ENCODE assay signal across 23 mouse cellular contexts in the genomic region with DNA sequence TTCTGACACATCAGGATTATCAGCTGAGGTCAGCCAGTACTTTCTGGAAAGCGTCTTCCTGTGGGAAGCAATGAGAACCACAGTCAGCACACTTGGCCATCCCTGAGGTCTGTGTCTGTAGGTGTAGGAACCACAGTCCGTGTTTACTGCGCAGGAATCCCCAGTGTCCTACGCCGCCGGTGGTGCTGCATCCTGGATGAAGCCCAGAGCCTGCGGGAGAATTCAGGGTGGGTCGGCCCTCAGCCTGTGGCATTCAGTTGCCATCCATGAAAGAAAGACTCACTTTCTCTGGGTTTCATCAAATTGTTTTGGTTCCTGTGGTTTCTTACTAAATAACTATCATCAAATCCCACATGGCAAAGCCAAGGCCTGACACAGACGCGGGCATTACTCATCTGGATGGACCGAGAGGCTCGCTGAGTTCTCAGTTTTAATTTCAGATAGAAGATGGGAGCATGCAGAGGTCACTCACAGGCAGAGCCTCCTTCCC. TPM values are rescaled to one million over a fixed set of nuclear protein-coding genes. Genes with fewer than 3 reads are reported as not detected.
A peak's percentile ranks its signal among the peaks of the same experiment; 100 is the strongest.
DNase-seq lines count a peak whose midpoint lies in the region; ATAC-seq and TF ChIP-seq lines count a peak whose summit lies in the region.
"Had no signal": no experiment of that assay in that cellular context is flagged by ENCODE, and none has a peak within 500 bp of the region (broad histone marks: within the 10 kb centered on the region; RNA-seq: fewer than 3 reads in every experiment).

No protein-coding gene starts in this region.

- H3K79me3 ChIP-seq in C2C12 (ENCODE audit: low read depth), result no peaks in the 10 kb centered on the region

- 67% methylated on average over 12 of the region's 12 CpGs for WGBS in embryonic facial prominence, embryonic 14.5 days
- 91% methylated on average over 12 of the region's 12 CpGs for WGBS in embryonic facial prominence, embryonic 10.5 days

- peaks cover 7% of the 10 kb centered on the region for H3K4me1 ChIP-seq in embryonic facial prominence, embryonic 14.5 days (ENCODE audit: control insufficient read depth, insufficient read depth, low read length)
- peaks cover 14% of the 10 kb centered on the region for H3K4me1 ChIP-seq in embryonic facial prominence, embryonic 10.5 days
- H3K4me1 ChIP-seq: forebrain, embryonic 12.5 days; hindbrain, embryonic 13.5 days had no signal

- H3K79me2 ChIP-seq in C2C12 (ENCODE audit: control insufficient read depth, insufficient read depth), result no peaks in the 10 kb centered on the region
- no peaks in the 10 kb centered on the region for H3K79me2 ChIP-seq in myocyte (ENCODE audit: control insufficient read depth, insufficient read depth)

- no peak overlapping the region for H3K4me3 ChIP-seq in embryonic facial prominence, embryonic 14.5 days (ENCODE audit: low read depth, low read length)
- no peak overlapping the region for H3K4me3 ChIP-seq in embryonic facial prominence, embryonic 10.5 days
- no peak overlapping the region for H3K4me3 ChIP-seq in C2C12 (ENCODE audit: insufficient read depth, poor library complexity, severe bottlenecking)
- H3K4me3 ChIP-seq in myocyte, result no peak overlapping the region
- H3K4me3 ChIP-seq: embryonic facial prominence, embryonic 13.5 days; forebrain, embryonic 12.5 days; gastrocnemius, adult 2 months; heart, embryonic 10.5 days; hindbrain, embryonic 13.5 days had no signal

- no peak overlapping the region for H3K4me2 ChIP-seq in embryonic facial prominence, embryonic 14.5 days (ENCODE audit: low read depth, low read length)
- H3K4me2 ChIP-seq in myocyte (ENCODE audit: low read depth), result peak overlapping the region; percentile 55
- H3K4me2 ChIP-seq: embryonic facial prominence, embryonic 13.5 days; forebrain, embryonic 12.5 days; hindbrain, embryonic 13.5 days had no signal

- no peak; the same call in 1 of the 2 replicates for ATAC-seq in embryonic facial prominence, embryonic 14.5 days (ENCODE audit: low read depth)
- peak; percentile 93 for ATAC-seq in Patski
- ATAC-seq: forebrain, postnatal 0 days; hindbrain, postnatal 0 days had no signal

- no peaks in the 10 kb centered on the region for H3K36me3 ChIP-seq in embryonic facial prominence, embryonic 14.5 days (ENCODE audit: control insufficient read depth, insufficient read depth, low read length)
- H3K36me3 ChIP-seq in embryonic facial prominence, embryonic 10.5 days (replicated peaks), result no peaks in the 10 kb centered on the region
- H3K36me3 ChIP-seq in C2C12 (ENCODE audit: control insufficient read depth, insufficient read depth) (no peaks in the 10 kb centered on the region), myocyte (ENCODE audit: control insufficient read depth, insufficient read depth) (no peaks in the 10 kb centered on the region)
- H3K36me3 ChIP-seq: embryonic facial prominence, embryonic 13.5 days; forebrain, embryonic 12.5 days; G1E; heart, embryonic 10.5 days; hindbrain, embryonic 13.5 days had no signal

- no peaks in the 10 kb centered on the region for H3K9me3 ChIP-seq in embryonic facial prominence, embryonic 14.5 days (ENCODE audit: control insufficient read depth, low read length)
- no peaks in the 10 kb centered on the region for H3K9me3 ChIP-seq in embryonic facial prominence, embryonic 10.5 days
- H3K9me3 ChIP-seq: embryonic facial prominence, embryonic 13.5 days; forebrain, embryonic 12.5 days; heart, embryonic 10.5 days; hindbrain, embryonic 13.5 days had no signal

- H3K9ac ChIP-seq in embryonic facial prominence, embryonic 14.5 days (ENCODE audit: low read depth, low read length), result no peak overlapping the region
- H3K9ac ChIP-seq: embryonic facial prominence, embryonic 13.5 days; forebrain, embryonic 12.5 days; forebrain, postnatal 0 days; hindbrain, embryonic 13.5 days had no signal

- H3K27ac ChIP-seq in embryonic facial prominence, embryonic 14.5 days (replicated peaks; ENCODE audit: low read depth, low read length), result no peak overlapping the region
- no peak overlapping the region for H3K27ac ChIP-seq in embryonic facial prominence, embryonic 10.5 days (replicated peaks)
- H3K27ac ChIP-seq: embryonic facial prominence, embryonic 13.5 days; forebrain, embryonic 12.5 days; gastrocnemius, adult 2 months; heart, embryonic 10.5 days; hindbrain, embryonic 13.5 days; hindbrain, postnatal 0 days had no signal

- POLR2A ChIA-PET in Patski (lab: Charles Lee), result no interaction called here

- TF ChIP-seq POLR2A in myocyte (IDR thresholded peaks at IDR 0.05; ENCODE audit: insufficient read length, low read depth), result peak; percentile 18

- no peak for TF ChIP-seq CTCF in C2C12 (IDR thresholded peaks at IDR 0.05; ENCODE audit: control insufficient read depth, insufficient read depth, insufficient read length)
- no peak for TF ChIP-seq CTCF in Patski (IDR thresholded peaks at IDR 0.05)

- peak; percentile 43 for DNase-seq in embryonic facial prominence, embryonic 14.5 days (ENCODE audit: low spot score)
- DNase-seq in embryonic facial prominence, embryonic 10.5 days (ENCODE audit: low spot score), result no peak
- DNase-seq in Patski (ENCODE audit: low read depth, low spot score), result peak; percentile 85
- DNase-seq in left cerebral cortex, postnatal 4 days, result no peak
- no peak for DNase-seq in gastrocnemius, postnatal 14 days
- DNase-seq: adrenal gland, adult 8-10 months; cerebellum, adult 2 months; cerebellum, postnatal 10 days; forebrain, postnatal 0 days; gastrocnemius, adult 2 months; gastrocnemius, postnatal 36 days; heart, adult 18-20 months; heart, postnatal 10 days; kidney, adult 11 months had no signal

- in situ Hi-C loops in Patski (cut with MboI; ENCODE audit: low pct_unique_long_range_greater_than_20kb), result no loop called here

- CTCF ChIA-PET in Patski (lab: Charles Lee), result no interaction called here

- H3ac ChIP-seq in C2C12 (ENCODE audit: control insufficient read depth, insufficient read length, low read depth), result no peak overlapping the region
- no peak overlapping the region for H3ac ChIP-seq in myocyte (ENCODE audit: control insufficient read depth, insufficient read length)

- H3K27me3 ChIP-seq in embryonic facial prominence, embryonic 14.5 days (replicated peaks; ENCODE audit: control insufficient read depth, insufficient read depth, low read length), result no peaks in the 10 kb centered on the region
- H3K27me3 ChIP-seq in embryonic facial prominence, embryonic 10.5 days (replicated peaks; ENCODE audit: low read depth, poor library complexity, severe bottlenecking), result no peaks in the 10 kb centered on the region
- H3K27me3 ChIP-seq in C2C12 (ENCODE audit: control insufficient read depth, insufficient read depth, insufficient read length) (no peaks in the 10 kb centered on the region), Patski (no peaks in the 10 kb centered on the region), myocyte (ENCODE audit: control insufficient read depth, insufficient read depth, insufficient read length) (no peaks in the 10 kb centered on the region)
- H3K27me3 ChIP-seq: embryonic facial prominence, embryonic 13.5 days; hindbrain, embryonic 13.5 days had no signal

- intact Hi-C loops in left cerebral cortex, postnatal 4 days (cut with DNase I), result no loop called here
- intact Hi-C loops in gastrocnemius, postnatal 14 days (cut with DNase I; ENCODE audit: low total_unique reads), result no loop called here

TF ChIP-seq in C2C12, 6 proteins besides CTCF, POLR2A, EP300 and RAD21:
- TF ChIP-seq FOSL1 (IDR thresholded peaks at IDR 0.05; ENCODE audit: insufficient read depth, low read length, poor library complexity, severe bottlenecking) (peak; percentile 41), CEBPB (IDR thresholded peaks at IDR 0.05; ENCODE audit: low read depth) (peak; percentile 12), MYOD1 (IDR thresholded peaks at IDR 0.05; ENCODE audit: control insufficient read depth, insufficient read length, low read depth) (peak; percentile 4), MAX (IDR thresholded peaks at IDR 0.05) (peak; percentile 33), USF1 (IDR thresholded peaks at IDR 0.05; ENCODE audit: low read depth) (no peak), MYOG (IDR thresholded peaks at IDR 0.05; ENCODE audit: control insufficient read depth, extremely low read depth, insufficient read length) (no peak)
TF ChIP-seq in C2C12: peak in this region for 4.

TF ChIP-seq in myocyte, 11 proteins besides CTCF, POLR2A, EP300 and RAD21:
- TF ChIP-seq REST (IDR thresholded peaks at IDR 0.05; ENCODE audit: insufficient read depth, insufficient read length) (no peak), TCF3 (IDR thresholded peaks at IDR 0.05; ENCODE audit: insufficient read length, low read depth) (no peak), USF1 (IDR thresholded peaks at IDR 0.05; ENCODE audit: low read depth) (no peak), MYOD1 (IDR thresholded peaks at IDR 0.05; ENCODE audit: control insufficient read depth in 1 of 3, insufficient read length in 2 of 3, low read depth in 2 of 3) (peak in 1 of 3 experiments; percentile 44), POLR2AphosphoS2 (IDR thresholded peaks at IDR 0.05; ENCODE audit: insufficient read length, low read depth) (no peak), SRF (IDR thresholded peaks at IDR 0.05; ENCODE audit: control insufficient read depth, insufficient read length, low read depth) (no peak), E2F4 (IDR thresholded peaks at IDR 0.05; ENCODE audit: insufficient read depth) (no peak), TCF12 (IDR thresholded peaks at IDR 0.05; ENCODE audit: insufficient read depth, poor library complexity, severe bottlenecking) (peak; percentile 5), MYOG (IDR thresholded peaks at IDR 0.05; ENCODE audit: control insufficient read depth in 1 of 3, insufficient read depth in 1 of 3, insufficient read length in 2 of 3, low read depth in 2 of 3) (peak in 1 of 3 experiments; percentile 64), CEBPB (IDR thresholded peaks at IDR 0.05; ENCODE audit: insufficient read depth, poor library complexity, severe bottlenecking) (peak; percentile 81)

RNA-seq across cellular contexts. Expression of a gene that starts 37.2 kb away (rescaled TPM):
- 2.3 and 2.6 TPM in 2 replicates for polyA plus RNA-seq in embryonic facial prominence, embryonic 14.5 days (2014; fragmentation: Nextera tagmentation; extraction: Ambion mirVana)
- polyA plus RNA-seq in embryonic facial prominence, embryonic 10.5 days (2016; fragmentation: Nextera tagmentation; extraction: Ambion mirVana), result 5.6 and 9.0 TPM in 2 replicates
- polyA plus RNA-seq in C2C12 (2012; fragmentation: generic; extraction: Trizol) (0.08 TPM), Patski (2021) (0.09 TPM), myocyte (2012; fragmentation: generic; extraction: Trizol) (0.10 TPM)
- under 1 TPM; 0.38 to 0.64 TPM for total RNA-seq in left cerebral cortex, postnatal 4 days (2021)
- total RNA-seq in gastrocnemius, postnatal 14 days (2021), result under 1 TPM in 1 of 2 experiments, not detected in 1; 0.08 TPM
- total RNA-seq: common myeloid progenitor, adult 5-6 weeks; gastrocnemius, adult 2 months; gastrocnemius, postnatal 36 days; heart, postnatal 10 days had no signal
- polyA plus RNA-seq: G1E had no signal

Comparison
In these comparisons a context has a peak if more than half of its experiments do, and no peak if none do; other contexts are left out.
1. DNase-seq: peak in embryonic facial prominence, embryonic 14.5 days (single experiment) and Patski (single experiment); none in embryonic facial prominence, embryonic 10.5 days (single experiment), left cerebral cortex, postnatal 4 days (single experiment) and gastrocnemius, postnatal 14 days (single experiment).